Mouse (Mus musculus) liver (tissue): Measurements from ENCODE around the gene Ppp2r2d.

Experiments used
- DNase-seq: peaks from one replicate; pipeline ENCODE4 v3.0.0-alpha.2; 2020; ENCODE audit warnings: mixed read lengths

Gene Ppp2r2d

DNA sequence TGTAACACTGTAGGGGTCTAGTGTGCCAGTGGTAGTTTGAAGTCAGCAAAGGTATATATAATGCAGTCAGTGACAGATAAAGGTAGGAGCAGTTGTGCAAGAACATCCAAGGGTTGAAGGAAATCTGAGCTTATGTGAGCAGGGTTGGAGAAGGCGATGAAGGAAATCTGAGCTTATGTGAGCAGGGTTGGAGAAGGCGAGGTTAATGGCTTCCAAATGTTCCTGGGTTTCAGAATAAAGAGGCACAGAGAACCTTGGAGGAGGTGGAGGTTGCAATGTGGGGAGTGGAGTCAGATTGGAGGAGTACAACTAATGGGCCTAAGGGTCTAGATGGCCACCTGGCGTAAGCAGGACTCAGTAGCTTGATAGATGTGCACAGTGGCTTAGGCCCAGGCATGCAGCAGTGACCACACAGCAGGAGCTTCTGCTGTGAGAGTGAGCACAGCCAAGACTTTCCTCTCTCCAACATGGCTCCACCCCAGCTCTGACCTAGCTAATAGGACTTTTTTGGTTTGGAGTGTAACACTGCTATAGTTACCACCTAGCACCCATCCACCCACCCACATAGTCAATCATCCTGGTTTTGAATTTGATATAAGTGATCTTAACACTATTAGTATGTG, 18.2 kb downstream of the Ppp2r2d start:
- no peak for DNase-seq

DNA sequence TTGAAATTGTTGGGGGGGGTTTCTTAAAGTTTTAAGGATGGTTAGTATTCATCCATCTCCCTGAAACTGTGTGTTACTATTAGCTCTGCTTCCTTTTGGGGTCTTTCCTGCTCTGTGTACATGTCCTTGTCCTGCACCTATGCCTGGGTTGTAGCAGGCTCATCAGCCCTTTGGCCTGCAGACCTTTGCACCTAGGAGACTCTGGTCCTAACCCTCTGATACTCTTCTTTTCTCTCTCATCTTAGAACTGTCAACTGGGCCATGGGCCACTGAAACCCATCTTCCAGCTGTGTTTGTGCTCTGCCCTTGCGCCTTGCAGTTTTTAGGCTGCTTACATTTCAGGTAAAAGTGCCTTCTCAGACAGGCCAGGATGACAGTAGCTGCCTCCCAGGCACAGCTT, 18.9 kb downstream of the Ppp2r2d start:
- DNase-seq: no peak

DNA sequence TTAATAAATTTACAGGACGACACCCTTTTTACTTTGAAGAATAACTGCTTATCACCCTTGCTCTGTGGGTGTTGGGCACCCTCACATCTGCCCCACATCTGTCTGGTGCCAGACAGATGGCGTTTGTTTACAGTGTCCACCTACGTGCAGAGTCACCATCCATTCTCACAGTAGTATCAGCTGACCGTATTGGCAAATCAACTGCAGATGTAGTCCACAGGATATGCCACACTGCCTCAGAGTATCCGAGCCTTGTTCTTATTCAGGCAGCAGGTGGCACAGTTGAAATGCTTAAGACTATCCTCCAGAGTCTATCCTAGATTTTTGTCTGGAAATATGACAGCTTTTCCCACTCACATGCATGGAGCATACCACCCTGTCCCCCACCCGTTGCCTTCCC, 21.4 kb downstream of the Ppp2r2d start:
- no peak for DNase-seq

DNA sequence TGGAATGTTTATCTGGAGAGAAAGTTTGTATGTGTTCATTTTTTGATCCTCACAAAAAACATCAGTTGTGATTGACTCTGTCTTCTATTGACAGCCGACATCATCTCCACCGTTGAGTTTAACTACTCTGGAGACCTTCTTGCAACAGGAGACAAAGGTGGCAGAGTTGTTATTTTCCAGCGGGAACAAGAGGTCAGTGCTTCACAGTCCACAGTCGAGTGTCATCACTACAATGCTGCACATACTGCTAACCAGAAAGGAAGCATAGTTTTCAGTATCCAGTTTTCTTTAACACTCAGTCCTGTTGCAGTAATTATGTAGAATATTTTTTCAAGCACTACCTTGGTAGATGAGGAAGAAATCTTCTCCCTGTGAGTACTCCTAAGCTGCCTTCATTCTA, 22.4 kb downstream of the Ppp2r2d start:
- no peak for DNase-seq

DNA sequence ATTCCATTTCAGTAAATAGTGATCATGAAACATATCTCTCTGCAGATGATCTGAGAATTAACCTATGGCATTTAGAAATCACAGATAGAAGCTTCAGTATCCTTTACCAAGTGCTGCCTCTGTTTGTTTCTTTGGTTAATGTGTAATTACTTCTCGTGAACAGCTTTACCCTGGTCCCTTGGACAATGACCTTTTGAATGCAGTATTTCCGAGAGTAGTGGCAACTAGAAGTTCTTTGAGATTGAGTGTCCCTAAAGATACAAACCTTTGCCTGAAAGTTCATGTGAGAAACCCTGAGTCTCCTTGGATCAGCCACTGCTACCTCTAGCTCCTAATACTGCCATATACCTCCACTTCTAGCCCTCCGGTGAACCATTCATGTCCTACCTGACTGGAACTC, 27.1 kb downstream of the Ppp2r2d start:
- no peak for DNase-seq

DNA sequence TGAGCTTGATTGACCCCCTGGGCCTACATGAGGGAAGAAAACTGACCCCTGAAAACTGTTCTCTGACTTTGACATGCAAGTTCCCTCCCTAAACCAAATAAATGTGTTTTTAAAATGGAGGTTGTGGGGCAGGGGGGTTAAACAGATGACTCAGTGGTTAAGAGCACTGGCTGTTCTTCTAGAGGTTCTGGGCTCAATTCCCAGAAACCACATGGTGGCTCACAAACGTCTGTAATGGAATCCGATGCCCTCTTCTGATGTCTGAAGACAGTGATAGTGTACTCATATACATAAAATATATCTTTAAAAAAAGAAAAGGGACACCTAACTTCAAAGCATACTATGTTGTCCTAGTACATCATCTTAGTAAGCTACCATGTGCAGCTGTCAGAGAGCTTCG, 29.2 kb downstream of the Ppp2r2d start:
- DNase-seq: no peak

DNA sequence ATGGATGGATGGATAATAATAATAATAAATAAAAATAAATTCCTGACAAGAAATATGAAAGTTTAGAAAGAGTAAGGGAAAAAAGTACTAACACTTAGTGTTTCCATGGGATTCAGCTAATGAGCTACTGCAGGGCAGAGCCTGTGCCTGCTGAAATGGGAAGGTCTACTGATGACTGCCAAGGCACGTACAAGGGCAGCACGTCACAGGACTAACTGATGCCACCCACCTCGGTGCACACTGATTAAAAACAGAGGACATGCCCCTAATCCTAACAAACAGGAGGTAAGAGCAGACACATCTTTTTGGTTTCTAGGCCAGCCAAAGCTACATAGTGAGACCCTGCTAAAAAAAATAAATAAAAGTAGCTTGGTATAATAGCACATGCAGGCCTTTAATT, 37.8 kb downstream of the Ppp2r2d start:
- DNase-seq: no peak

DNA sequence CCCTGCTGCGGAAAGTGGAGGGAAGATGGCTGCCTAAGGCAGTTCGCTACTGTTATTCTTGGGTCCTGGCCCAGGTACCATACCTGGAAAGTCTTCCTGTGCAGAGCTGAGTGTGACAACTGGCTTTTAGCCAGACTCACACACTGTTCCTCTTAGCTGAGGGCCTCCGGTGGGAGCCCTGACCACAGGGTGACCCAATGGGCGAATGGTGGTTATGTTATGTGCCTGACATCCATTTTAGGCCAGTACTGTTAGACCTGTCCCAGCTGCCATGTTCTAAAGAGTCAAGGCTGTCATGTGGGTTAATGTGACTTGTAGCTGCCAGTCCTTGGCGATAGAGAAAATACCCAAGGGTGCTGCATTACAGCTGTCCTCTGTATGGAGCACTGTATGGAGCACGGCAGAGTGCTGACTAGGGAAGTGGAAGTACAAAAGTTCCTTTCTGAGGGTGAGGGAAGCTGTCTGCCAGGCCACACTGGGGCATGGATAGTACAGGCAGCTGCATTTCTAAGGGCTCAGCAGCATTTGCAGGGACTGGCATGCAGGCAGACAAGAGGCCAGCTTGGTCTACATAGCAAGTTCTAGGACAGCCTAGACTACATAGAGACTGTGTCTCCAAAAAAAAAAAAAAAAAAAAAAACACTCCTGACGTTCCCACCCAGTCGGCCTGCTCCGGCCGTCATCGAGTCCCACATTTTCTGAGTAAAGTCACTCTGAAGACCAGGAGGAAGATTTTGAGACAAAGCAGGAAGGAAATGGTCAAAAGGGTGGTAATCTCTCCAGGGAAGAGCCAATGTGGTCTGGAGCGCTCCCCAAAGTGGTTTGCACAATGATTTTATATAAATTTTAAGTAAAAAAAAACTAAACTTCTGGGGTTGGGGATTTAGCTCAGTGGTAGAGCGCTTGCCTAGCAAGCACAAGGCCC, 39.7 kb downstream of the Ppp2r2d start:
- no peak for DNase-seq

DNA sequence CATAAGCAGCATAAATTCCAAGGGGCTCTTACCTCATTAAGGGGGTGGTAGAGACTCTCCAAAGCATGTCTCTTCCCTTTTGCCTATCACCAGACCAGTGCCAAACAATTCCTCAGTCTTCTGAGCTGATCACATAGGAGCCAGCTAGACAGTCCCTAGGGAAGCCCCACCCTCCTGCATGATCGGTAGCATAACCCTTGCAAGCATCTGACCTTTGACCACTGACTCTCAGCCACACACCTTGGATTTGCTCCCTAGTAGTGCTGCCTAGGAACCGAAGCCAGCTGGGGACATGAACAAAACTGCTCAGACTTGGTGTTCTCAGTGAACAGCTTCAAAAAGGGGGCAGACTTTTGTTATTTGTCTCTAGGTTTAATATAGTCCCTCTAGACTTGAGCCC, 52.2 kb downstream of the Ppp2r2d start:
- no peak for DNase-seq

DNA sequence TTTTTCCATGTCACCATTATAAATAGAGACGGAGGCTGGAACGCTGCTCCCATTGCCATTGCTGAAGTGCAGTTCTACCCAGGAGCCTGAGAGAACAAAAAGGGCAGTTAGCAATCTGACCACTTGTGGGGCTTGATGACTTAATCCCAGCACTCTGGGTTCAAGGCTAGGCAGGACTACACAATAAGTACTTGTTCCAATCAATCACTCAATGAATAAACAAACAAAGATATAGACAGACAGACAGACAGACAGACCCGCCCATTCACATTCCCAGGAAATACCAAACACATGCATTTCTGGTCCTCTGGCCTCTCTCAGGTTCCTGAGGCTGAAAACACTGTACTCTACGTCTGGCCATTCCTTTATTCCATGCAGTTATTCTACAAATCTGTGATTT, 52.9 kb downstream of the Ppp2r2d start:
- DNase-seq: no peak

DNA sequence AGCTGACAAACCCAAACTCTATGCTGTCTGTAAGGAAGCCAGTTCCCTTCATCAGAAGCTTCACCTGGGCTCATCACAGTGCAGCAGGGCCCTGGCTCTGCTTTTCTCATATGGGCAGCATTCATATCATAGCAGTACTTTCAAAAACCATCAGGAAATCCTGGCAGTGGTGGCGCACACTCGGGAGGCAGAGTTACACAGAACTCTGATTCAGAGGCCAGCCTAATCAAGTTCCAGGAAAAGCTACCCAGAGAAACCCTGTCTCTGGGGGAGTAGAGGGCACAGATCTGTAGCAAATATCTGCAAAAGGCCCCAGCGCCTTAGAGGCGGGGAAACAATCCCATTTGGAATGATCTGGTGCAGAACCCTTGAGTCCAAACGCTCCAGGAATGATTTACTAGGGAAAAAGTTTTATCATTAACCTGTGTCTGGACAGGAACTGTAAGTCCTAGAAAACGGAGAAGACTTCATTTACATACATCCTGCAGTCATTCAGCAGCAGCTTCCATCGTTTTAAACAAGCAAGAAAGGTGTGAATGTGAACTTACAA, 58.1 kb downstream of the Ppp2r2d start:
- DNase-seq: no peak

DNA sequence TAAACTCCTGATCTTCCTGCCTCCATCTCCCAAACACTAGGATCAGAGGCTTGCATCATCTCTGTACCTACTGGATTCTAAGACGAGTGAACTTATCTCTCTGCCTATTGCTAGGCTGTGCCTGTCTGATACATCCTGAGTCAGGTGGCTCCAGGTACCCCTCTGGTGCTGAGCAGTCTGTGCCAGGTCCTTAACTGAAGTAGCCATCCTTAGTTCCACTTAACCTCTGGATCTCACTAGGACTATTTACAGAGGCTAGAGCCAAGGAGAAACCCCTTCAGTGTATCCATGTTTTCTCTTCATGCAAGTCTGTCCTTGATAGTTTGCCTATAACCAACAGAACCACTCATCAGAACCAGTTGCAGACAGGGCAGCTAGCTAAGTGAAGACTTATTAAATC, 60.6 kb downstream of the Ppp2r2d start:
- DNase-seq: no peak

DNA sequence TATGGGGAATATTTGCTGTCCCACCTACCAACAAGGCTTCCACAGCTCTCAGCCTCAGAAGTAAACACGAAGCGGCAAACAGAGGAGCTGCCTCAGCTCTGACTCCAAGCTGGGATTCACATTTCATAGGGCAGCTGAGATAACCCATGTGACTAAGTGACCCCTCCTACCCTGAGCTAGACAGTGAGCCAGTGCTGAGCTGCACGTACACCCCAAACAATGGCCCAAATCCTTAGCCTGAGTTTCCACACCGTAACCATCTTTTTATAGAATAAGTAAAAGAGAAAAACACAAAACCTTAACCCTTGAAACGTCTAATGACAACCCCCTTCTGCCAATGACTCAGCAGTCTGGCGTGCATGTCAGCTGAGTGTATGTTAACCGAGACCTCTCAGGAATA, 61.2 kb downstream of the Ppp2r2d start:
- DNase-seq: peak; percentile 51

DNA sequence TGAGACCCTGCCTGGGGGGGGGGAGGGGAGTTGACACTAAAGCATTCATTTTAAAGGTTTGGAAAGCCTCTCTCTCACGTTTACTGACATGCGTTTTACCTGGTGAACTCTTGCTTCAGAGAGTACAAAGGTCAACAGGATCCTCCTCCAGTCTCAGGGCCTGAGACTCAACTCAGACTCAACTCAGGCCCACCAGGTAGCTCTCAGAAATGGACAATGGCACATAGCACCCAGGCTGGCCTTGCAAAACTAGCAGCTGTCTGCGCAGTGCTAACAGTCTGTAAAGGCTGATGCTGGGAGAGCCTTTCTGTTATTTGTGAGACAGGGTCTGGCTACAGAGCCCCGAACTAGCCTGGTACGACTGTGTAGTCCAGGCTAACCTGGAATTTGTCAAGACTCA, 62.1 kb downstream of the Ppp2r2d start:
- no peak for DNase-seq

DNA sequence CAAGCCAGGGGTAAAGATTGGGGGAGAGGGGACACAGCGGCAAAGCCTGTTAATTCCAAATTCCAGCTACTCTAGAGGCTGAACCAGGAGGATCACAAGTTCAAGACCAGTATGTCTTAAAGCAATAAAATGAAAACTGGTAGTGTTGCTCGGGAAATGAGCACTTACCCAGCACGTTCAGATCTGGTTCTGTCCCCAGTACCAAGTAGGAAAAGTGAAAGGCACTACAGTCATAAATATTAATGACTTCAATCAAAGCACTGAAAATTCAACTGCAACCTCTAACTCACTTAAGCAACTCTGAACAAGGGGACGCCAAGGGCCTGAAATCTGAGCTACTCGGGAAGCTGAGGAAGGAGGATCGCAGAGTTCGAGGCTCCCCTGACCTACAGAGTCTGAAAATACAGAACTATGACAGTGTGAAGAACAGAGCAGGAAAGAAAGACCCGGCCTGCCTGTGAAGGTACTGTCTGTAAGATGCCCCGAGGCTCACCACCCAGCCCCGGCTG, 62.9 kb downstream of the Ppp2r2d start:
- DNase-seq: no peak

DNA sequence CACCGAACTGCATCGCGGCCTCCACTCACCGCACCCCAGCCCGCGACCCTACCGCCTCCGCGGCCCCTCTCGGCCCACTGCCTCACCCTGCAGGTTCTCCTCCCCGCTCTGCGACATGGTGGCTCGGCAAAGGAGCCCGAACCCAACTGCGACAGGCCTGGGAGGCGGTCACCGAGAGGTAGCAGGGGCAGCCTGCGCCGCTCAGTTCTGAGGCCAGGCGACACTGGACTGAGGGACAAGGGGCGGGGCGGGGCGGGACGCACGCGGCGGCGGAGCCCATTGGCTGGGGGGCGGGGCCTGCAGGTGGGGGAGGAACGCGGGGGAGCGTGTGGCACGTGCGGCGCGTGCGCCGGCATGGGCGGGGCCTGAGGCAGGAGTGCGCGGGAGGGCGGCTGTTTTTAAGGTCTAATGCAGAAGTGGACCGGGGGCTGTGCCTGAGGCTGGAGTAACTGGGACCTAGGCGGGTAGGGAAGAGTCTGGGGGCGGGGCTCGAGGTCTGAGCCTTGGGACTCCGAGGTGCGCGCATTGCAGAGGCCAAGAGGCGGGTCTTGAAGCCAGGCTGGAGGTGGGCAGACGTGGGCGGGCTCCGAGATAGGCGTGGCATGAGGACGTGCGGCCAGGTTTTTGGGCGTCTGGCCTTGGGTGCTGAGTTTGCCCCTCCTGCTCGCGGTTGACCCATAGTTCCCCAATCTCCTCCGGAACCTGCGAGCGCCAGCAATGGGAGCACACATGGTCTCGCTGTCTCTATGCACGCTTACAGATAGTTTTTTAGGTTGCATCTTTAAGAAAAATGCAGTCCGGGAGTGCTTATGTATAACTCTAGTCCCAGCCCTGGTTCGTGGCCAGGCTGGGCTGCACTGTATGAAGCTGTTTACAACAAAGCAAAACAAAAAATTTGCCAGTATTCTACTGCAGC, 63.7 kb downstream of the Ppp2r2d start, which contains the start of gene Bnip3:
Bnip3 (minus strand) TSS at position 243 of the 916 bp plus-strand sequence.
- peak; percentile 96 for DNase-seq

DNA sequence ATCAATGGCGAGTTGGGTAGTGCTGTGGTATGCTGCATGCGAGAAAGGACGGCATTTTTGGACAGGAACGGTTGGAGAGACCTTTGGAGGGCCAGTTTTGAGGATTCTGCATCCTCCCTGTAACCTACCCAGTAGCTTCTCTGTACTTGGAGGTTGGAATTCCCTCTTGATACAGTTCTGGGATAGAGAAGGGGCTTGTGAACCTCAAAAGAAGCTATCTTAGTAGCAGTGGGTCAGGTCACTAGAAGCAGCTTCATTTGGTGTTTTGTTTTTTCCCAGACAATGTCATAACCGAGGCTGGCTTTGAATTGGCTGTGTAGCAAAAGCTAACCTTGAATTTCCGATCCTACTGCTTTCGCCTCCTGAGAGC, 64.3 kb downstream of the Ppp2r2d start:
- DNase-seq: no peak

DNA sequence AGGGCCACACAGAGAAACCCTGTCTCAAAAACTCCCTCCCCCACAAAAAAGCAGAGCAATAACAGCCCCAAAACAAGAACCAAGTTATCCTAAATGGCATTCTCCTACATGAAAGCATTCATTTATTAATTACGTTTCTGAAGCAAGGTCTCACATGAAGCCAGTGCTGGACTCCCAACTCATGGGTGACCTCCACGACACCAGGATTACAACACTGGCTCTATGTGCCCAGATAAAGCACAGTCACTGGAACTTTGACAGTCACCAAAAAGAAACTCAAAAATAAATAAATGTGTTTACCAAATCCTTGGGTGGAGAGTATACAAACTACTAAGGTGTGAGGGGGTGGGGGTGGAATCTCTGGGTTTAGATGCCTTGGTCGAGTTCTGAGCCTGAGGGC, 67.7 kb downstream of the Ppp2r2d start:
- DNase-seq: no peak

DNA sequence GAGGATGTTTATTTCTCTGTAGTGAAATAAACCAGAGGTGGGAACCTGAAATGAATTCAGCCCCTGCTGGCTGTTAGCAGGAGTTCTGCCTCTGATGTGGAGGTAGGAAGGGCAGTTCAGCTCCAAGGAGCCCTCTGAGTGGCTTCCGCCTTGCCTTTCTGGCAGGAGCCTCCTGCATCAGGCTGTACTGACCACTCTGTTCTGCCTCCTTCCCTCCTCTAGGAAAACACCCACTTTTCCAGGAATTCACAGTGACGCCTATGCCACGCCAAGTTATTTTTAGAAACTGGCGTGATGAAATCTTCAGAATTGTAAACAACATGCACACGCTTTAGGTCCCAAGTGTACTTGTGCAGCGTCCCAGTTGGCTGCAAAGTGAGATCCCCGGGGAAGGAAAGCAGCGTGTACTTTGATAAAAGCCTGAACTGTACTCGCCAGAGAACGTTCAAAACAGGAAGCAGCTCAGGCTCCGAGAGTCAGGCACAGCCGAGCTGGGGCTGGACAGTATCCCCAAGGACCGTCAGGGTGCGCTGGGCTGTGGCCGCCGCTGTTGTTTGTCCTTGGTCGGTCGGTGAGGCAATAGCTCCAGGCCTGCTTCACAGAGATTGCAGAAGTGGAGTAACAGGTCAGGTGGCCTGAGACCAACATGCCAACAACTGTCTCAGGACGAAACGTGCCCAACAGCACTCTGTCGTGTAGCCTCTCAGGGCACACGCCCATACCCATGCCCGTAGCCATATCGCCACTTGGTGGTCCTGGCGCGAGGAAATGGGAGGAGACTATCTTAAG, 73.5 kb downstream of the Ppp2r2d start:
- DNase-seq: peak; percentile 62

DNA sequence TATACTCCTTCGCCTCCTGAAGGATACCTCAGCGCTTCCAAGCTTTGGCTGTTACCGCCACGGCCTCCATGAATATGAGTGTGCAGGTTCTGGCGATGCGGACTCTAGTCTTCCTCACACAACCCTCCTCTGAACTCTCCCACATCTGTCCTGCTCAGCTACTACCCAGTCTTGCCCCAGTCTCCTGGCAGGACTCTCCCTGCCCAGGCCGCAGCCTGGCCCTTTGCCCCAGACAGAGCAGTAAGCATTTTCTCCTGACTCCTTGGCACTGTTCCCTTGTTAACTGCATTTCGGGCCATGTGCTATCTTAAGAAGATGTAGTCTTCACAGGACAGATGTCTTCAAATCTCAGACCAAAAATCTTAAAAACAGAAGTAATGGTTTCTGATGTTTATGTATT, 75.7 kb downstream of the Ppp2r2d start:
- DNase-seq: no peak

DNA sequence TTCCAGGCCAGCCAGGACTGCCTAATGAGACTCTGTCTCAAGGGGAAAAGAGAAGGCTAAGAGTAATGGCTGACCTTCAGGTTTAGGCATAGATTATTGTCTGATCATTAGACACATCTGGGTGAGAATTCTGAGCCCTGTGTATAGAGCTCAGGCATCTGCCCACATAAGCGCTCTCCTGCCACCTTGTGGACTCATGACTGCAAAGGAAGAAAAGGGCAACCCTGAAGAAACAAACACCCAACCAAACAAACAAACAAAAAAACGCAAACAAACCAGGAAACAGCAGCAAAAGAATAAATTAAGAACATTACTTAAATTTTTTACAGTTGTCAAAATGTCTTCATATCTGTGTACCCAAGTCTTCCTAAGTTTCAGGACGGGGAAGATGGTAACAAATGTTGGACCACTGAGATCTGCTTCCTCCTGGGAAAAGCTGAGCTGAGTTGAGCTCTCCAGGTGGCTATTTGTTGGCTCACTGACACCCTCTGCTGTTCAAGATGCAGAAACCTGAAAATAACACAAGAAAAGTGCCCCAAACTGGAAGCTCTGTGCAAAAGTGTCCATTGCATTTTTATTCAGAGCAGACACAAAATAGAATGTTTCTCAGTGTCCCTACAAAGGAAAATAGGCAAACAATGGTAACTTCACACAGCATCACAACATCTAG, 78.0 kb downstream of the Ppp2r2d start:
- peak; percentile 35 for DNase-seq
